Mouse (Mus musculus): ENCODE results near the gene Stk39. TPM values are rescaled to one million over a fixed set of nuclear protein-coding genes. Genes with fewer than 3 reads are reported as not detected.

Gene Stk39
- polyA plus RNA-seq, 1 experiment, result not detected

- H3K4me1 ChIP-seq (ENCODE audit: control insufficient read depth), result no peaks in the 10 kb centered on the region
- no peaks in the 10 kb centered on the region for H3K36me3 ChIP-seq (ENCODE audit: control insufficient read depth)
- no peaks in the 10 kb centered on the region for H3K9me3 ChIP-seq (ENCODE audit: control insufficient read depth, low read length)
- TF ChIP-seq TAL1 (IDR thresholded peaks at IDR 0.05; ENCODE audit: low read length), result no peak
- TF ChIP-seq GATA1 (IDR thresholded peaks at IDR 0.05; ENCODE audit: low read length), result no peak
- no peak overlapping the region for H3K4me3 ChIP-seq (replicated peaks)
- peaks cover 5% of the 10 kb centered on the region for H3K27me3 ChIP-seq (ENCODE audit: control insufficient read depth)
These were observed 103.0 kb downstream of the Stk39 start for GRCm38 (mm10) chr2:68369080-68369479.

- H3K4me3 ChIP-seq (replicated peaks), result no peak overlapping the region
- no peaks in the 10 kb centered on the region for H3K36me3 ChIP-seq (ENCODE audit: control insufficient read depth)
- TF ChIP-seq TAL1 (IDR thresholded peaks at IDR 0.05; ENCODE audit: low read length), result no peak
- TF ChIP-seq GATA1 (IDR thresholded peaks at IDR 0.05; ENCODE audit: low read length), result no peak
- no peaks in the 10 kb centered on the region for H3K9me3 ChIP-seq (ENCODE audit: control insufficient read depth, low read length)
- H3K27me3 ChIP-seq (ENCODE audit: control insufficient read depth), result peaks cover 5% of the 10 kb centered on the region
- no peaks in the 10 kb centered on the region for H3K4me1 ChIP-seq (ENCODE audit: control insufficient read depth)
These were observed 104.1 kb downstream of the Stk39 start for GRCm38 (mm10) chr2:68367944-68368343.

- Histone ChIP-seq H3K27me3 (ENCODE audit: control insufficient read depth) (peaks cover 5% of the 10 kb centered on the region), H3K9me3 (ENCODE audit: control insufficient read depth, low read length) (no peaks in the 10 kb centered on the region), H3K4me1 (ENCODE audit: control insufficient read depth) (no peaks in the 10 kb centered on the region), H3K36me3 (ENCODE audit: control insufficient read depth) (no peaks in the 10 kb centered on the region), H3K4me3 (replicated peaks) (no peak overlapping the region)
- no peak for TF ChIP-seq GATA1 (IDR thresholded peaks at IDR 0.05; ENCODE audit: low read length)
- TF ChIP-seq TAL1 (IDR thresholded peaks at IDR 0.05; ENCODE audit: low read length), result no peak
These were observed 105.2 kb downstream of the Stk39 start for GRCm38 (mm10) chr2:68366897-68367193.

GRCm38 (mm10) chr2:68366091-68366896 is 105.8 kb downstream of the Stk39 start:
- no peak for TF ChIP-seq TAL1 (IDR thresholded peaks at IDR 0.05; ENCODE audit: low read length)
- TF ChIP-seq GATA1 (IDR thresholded peaks at IDR 0.05; ENCODE audit: low read length), result no peak

GRCm38 (mm10) chr2:68365504-68365903 is 106.6 kb downstream of the Stk39 start:
- TF ChIP-seq TAL1 (IDR thresholded peaks at IDR 0.05; ENCODE audit: low read length), result no peak
- TF ChIP-seq GATA1 (IDR thresholded peaks at IDR 0.05; ENCODE audit: low read length), result no peak

More at GRCm38 (mm10) chr2:68366091-68366896, 105.8 kb downstream of the Stk39 start:
- H3K36me3 ChIP-seq (ENCODE audit: control insufficient read depth), result no peaks in the 10 kb centered on the region
- no peaks in the 10 kb centered on the region for H3K9me3 ChIP-seq (ENCODE audit: control insufficient read depth, low read length)
- no peaks in the 10 kb centered on the region for H3K4me1 ChIP-seq (ENCODE audit: control insufficient read depth)
- no peak overlapping the region for H3K4me3 ChIP-seq (replicated peaks)
- H3K27me3 ChIP-seq (ENCODE audit: control insufficient read depth), result peaks cover 5% of the 10 kb centered on the region

GRCm38 (mm10) chr2:68364181-68364900 is 107.7 kb downstream of the Stk39 start:
- H3K4me1 ChIP-seq (ENCODE audit: control insufficient read depth), result no peaks in the 10 kb centered on the region
- no peak for TF ChIP-seq GATA1 (IDR thresholded peaks at IDR 0.05; ENCODE audit: low read length)
- H3K9me3 ChIP-seq (ENCODE audit: control insufficient read depth, low read length), result no peaks in the 10 kb centered on the region
- peaks cover 5% of the 10 kb centered on the region for H3K27me3 ChIP-seq (ENCODE audit: control insufficient read depth)
- H3K4me3 ChIP-seq (replicated peaks), result no peak overlapping the region
- H3K36me3 ChIP-seq (ENCODE audit: control insufficient read depth), result no peaks in the 10 kb centered on the region

More at GRCm38 (mm10) chr2:68365504-68365903, 106.6 kb downstream of the Stk39 start:
- no peak overlapping the region for H3K4me3 ChIP-seq (replicated peaks)
- no peaks in the 10 kb centered on the region for H3K9me3 ChIP-seq (ENCODE audit: control insufficient read depth, low read length)
- no peaks in the 10 kb centered on the region for H3K4me1 ChIP-seq (ENCODE audit: control insufficient read depth)
- peaks cover 5% of the 10 kb centered on the region for H3K27me3 ChIP-seq (ENCODE audit: control insufficient read depth)
- H3K36me3 ChIP-seq (ENCODE audit: control insufficient read depth), result no peaks in the 10 kb centered on the region

- H3K4me1 ChIP-seq (ENCODE audit: control insufficient read depth), result no peaks in the 10 kb centered on the region
- no peak overlapping the region for H3K4me3 ChIP-seq (replicated peaks)
- H3K27me3 ChIP-seq (ENCODE audit: control insufficient read depth), result peaks cover 5% of the 10 kb centered on the region
- H3K36me3 ChIP-seq (ENCODE audit: control insufficient read depth), result no peaks in the 10 kb centered on the region
- H3K9me3 ChIP-seq (ENCODE audit: control insufficient read depth, low read length), result no peaks in the 10 kb centered on the region
- TF ChIP-seq GATA1 (IDR thresholded peaks at IDR 0.05; ENCODE audit: low read length) (no peak), TAL1 (IDR thresholded peaks at IDR 0.05; ENCODE audit: low read length) (no peak)
These were observed 108.9 kb downstream of the Stk39 start for GRCm38 (mm10) chr2:68363159-68363558.

- H3K4me1 ChIP-seq (ENCODE audit: control insufficient read depth), result no peaks in the 10 kb centered on the region
- TF ChIP-seq TAL1 (IDR thresholded peaks at IDR 0.05; ENCODE audit: low read length) (no peak), GATA1 (IDR thresholded peaks at IDR 0.05; ENCODE audit: low read length) (no peak)
These were observed 110.4 kb downstream of the Stk39 start for GRCm38 (mm10) chr2:68361701-68362100.

GRCm38 (mm10) chr2:68350621-68351020 is 121.4 kb downstream of the Stk39 start:
- Histone ChIP-seq H3K9me3 (ENCODE audit: control insufficient read depth, low read length) (no peaks in the 10 kb centered on the region), H3K4me3 (replicated peaks) (no peak overlapping the region), H3K36me3 (ENCODE audit: control insufficient read depth) (no peaks in the 10 kb centered on the region), H3K4me1 (ENCODE audit: control insufficient read depth) (no peaks in the 10 kb centered on the region), H3K27me3 (ENCODE audit: control insufficient read depth) (no peaks in the 10 kb centered on the region)
- TF ChIP-seq GATA1 (IDR thresholded peaks at IDR 0.05; ENCODE audit: low read length) (no peak), TAL1 (IDR thresholded peaks at IDR 0.05; ENCODE audit: low read length) (no peak)

More at GRCm38 (mm10) chr2:68361701-68362100, 110.4 kb downstream of the Stk39 start:
- Histone ChIP-seq H3K27me3 (ENCODE audit: control insufficient read depth) (peaks cover 5% of the 10 kb centered on the region), H3K36me3 (ENCODE audit: control insufficient read depth) (no peaks in the 10 kb centered on the region), H3K4me3 (replicated peaks) (no peak overlapping the region), H3K9me3 (ENCODE audit: control insufficient read depth, low read length) (no peaks in the 10 kb centered on the region)

Measured in erythroblast, embryonic 14.5 days (primary cell).